Mouse (Mus musculus): Measurements from ENCODE around the gene Zranb1. TPM values are rescaled to one million over a fixed set of nuclear protein-coding genes. Genes with fewer than 3 reads are reported as not detected.

Zranb1 gene
- total RNA-seq, 1 experiment from 2014 or later: 65.3 TPM

- no peak for ATAC-seq (ENCODE audit: extremely low read depth, insufficient number of reproducible peaks, low FRiP score, poor library complexity, severe bottlenecking)
Measured at GRCm38 (mm10) chr7:133019481-133020020, 88.6 kb downstream of the Zranb1 start.

- ATAC-seq (ENCODE audit: extremely low read depth, insufficient number of reproducible peaks, low FRiP score, poor library complexity, severe bottlenecking): no peak
Measured at GRCm38 (mm10) chr7:133024694-133025093, 93.8 kb downstream of the Zranb1 start.

- no peak for ATAC-seq (ENCODE audit: extremely low read depth, insufficient number of reproducible peaks, low FRiP score, poor library complexity, severe bottlenecking)
Measured at GRCm38 (mm10) chr7:133027930-133028329, 97.0 kb downstream of the Zranb1 start.

GRCm38 (mm10) chr7:133029004-133029403 is 98.1 kb downstream of the Zranb1 start:
- ATAC-seq (ENCODE audit: extremely low read depth, insufficient number of reproducible peaks, low FRiP score, poor library complexity, severe bottlenecking): no peak

- ATAC-seq (ENCODE audit: extremely low read depth, insufficient number of reproducible peaks, low FRiP score, poor library complexity, severe bottlenecking): no peak
Measured at GRCm38 (mm10) chr7:133029496-133030047, 98.6 kb downstream of the Zranb1 start.

- no peak for ATAC-seq (ENCODE audit: extremely low read depth, insufficient number of reproducible peaks, low FRiP score, poor library complexity, severe bottlenecking)
Measured at GRCm38 (mm10) chr7:133032589-133033203, 101.8 kb downstream of the Zranb1 start.

- no peak for ATAC-seq (ENCODE audit: extremely low read depth, insufficient number of reproducible peaks, low FRiP score, poor library complexity, severe bottlenecking)
Measured at GRCm38 (mm10) chr7:133035901-133036300, 105.0 kb downstream of the Zranb1 start.

Other genes with a start within 250 kb of the Zranb1 start
- 19.0 and 20.4 TPM in 2 replicates for gene Fam53b, start 117.3 kb upstream of the Zranb1 start, total RNA-seq (2017)
- 30.7 and 35.0 TPM in 2 replicates for gene Eef1akmt2, start 78.5 kb upstream of the Zranb1 start, total RNA-seq (2017)
- gene Abraxas2, start 71.9 kb upstream of the Zranb1 start, total RNA-seq (2017): 56.4 and 67.7 TPM in 2 replicates
- gene Fgfr2, start 192.2 kb downstream of the Zranb1 start, total RNA-seq (2017): not detected in 2 replicates
- 10.6 and 13.8 TPM in 2 replicates for gene Ctbp2, start 193.2 kb downstream of the Zranb1 start, total RNA-seq (2017)